In genomic region chr6:136912751-136913265, GRCm38 (mm10) we compare ENCODE assay signal across 21 mouse cellular contexts. TPM values are rescaled to one million over a fixed set of nuclear protein-coding genes. Genes with fewer than 3 reads are reported as not detected.
A peak's percentile ranks its signal among the peaks of the same experiment; 100 is the strongest.
DNase-seq lines count a peak whose midpoint lies in the region; ATAC-seq and TF ChIP-seq lines count a peak whose summit lies in the region.
"Had no signal": no experiment of that assay in that cellular context is flagged by ENCODE, and none has a peak within 500 bp of the region (broad histone marks: within the 10 kb centered on the region; RNA-seq: fewer than 3 reads in every experiment).

No protein-coding gene starts in this region.

- H3K9me3 ChIP-seq in lung, embryonic 15.5 days, result no peaks in the 10 kb centered on the region
- no peaks in the 10 kb centered on the region for H3K9me3 ChIP-seq in embryonic facial prominence, embryonic 13.5 days
- H3K9me3 ChIP-seq in limb, embryonic 13.5 days, result no peaks in the 10 kb centered on the region

- H3K4me2 ChIP-seq in lung, embryonic 15.5 days, result no peak overlapping the region
- 0 out of 2 replicates have a peak overlapping the region, but pooled peaks have one; percentile 56 for H3K4me2 ChIP-seq in embryonic facial prominence, embryonic 13.5 days
- H3K4me2 ChIP-seq in limb, embryonic 13.5 days (replicated peaks), result no peak overlapping the region

- peaks cover 41% of the 10 kb centered on the region for H3K4me1 ChIP-seq in lung, embryonic 15.5 days
- peaks cover 31% of the 10 kb centered on the region for H3K4me1 ChIP-seq in embryonic facial prominence, embryonic 13.5 days
- peaks cover 32% of the 10 kb centered on the region for H3K4me1 ChIP-seq in limb, embryonic 13.5 days
- no peaks in the 10 kb centered on the region; the same call in 1 of the 2 replicates for H3K4me1 ChIP-seq in thymus, adult 2 months (replicated peaks; ENCODE audit: control insufficient read depth, insufficient read depth, low read length)

- TF ChIP-seq CTCF in thymus, adult 2 months (IDR thresholded peaks at IDR 0.05; ENCODE audit: borderline replicate concordance, control insufficient read depth, extremely low read depth, insufficient read depth, low read length, poor library complexity), result no peak

- intact Hi-C loops in heart, postnatal 14 days (cut with DNase I), result no loop called here

- WGBS in lung, embryonic 15.5 days, result 81% methylated on average over 1 of the region's 2 CpGs
- 78% methylated on average over 1 of the region's 2 CpGs for WGBS in embryonic facial prominence, embryonic 13.5 days
- 63% methylated on average over 1 of the region's 2 CpGs for WGBS in limb, embryonic 13.5 days
- 100% methylated on average over 1 of the region's 2 CpGs for WGBS in thymus, adult 2 months

- no peak overlapping the region for H3K9ac ChIP-seq in lung, embryonic 15.5 days
- no peak overlapping the region for H3K9ac ChIP-seq in embryonic facial prominence, embryonic 13.5 days
- no peak overlapping the region for H3K9ac ChIP-seq in limb, embryonic 13.5 days

- DNase-seq in heart, adult 11 months, result peak; percentile 91
- DNase-seq in heart, postnatal 14 days, result no peak
- DNase-seq in lung, postnatal 36 days, result no peak
- DNase-seq in thymus, adult 2 months, result no peak
- DNase-seq: cerebellum, adult 18-20 months; cerebellum, postnatal 36 days; thymus, postnatal 36 days had no signal

- H3K27ac ChIP-seq in lung, embryonic 15.5 days, result peak overlapping the region; percentile 37; the same call in 1 of the 2 replicates
- H3K27ac ChIP-seq in embryonic facial prominence, embryonic 13.5 days, result no peak overlapping the region
- peak overlapping the region; percentile 85 for H3K27ac ChIP-seq in limb, embryonic 13.5 days
- no peak overlapping the region for H3K27ac ChIP-seq in thymus, adult 2 months (ENCODE audit: control insufficient read depth, insufficient read depth, low read length)
- H3K27ac ChIP-seq: hindbrain, postnatal 0 days had no signal

- ATAC-seq in lung, embryonic 15.5 days (ENCODE audit: borderline replicate concordance, extremely low read depth, low FRiP score, low TSS enrichment), result no peak
- no peak for ATAC-seq in embryonic facial prominence, embryonic 13.5 days (ENCODE audit: insufficient number of reproducible peaks, insufficient read depth, low FRiP score, low TSS enrichment, low read depth)
- ATAC-seq in limb, embryonic 13.5 days (ENCODE audit: low FRiP score, low read depth), result no peak
- no peak for ATAC-seq in megakaryocyte-erythroid progenitor cell, adult 5-6 weeks (replicated peaks; ENCODE audit: low FRiP score, low TSS enrichment, poor library complexity, severe bottlenecking)
- ATAC-seq: activated CD4-positive, CD25-positive, alpha-beta regulatory T cell, adult 4 months; Patski had no signal

- H3K36me3 ChIP-seq in lung, embryonic 15.5 days, result no peaks in the 10 kb centered on the region
- H3K36me3 ChIP-seq in embryonic facial prominence, embryonic 13.5 days, result no peaks in the 10 kb centered on the region
- no peaks in the 10 kb centered on the region for H3K36me3 ChIP-seq in limb, embryonic 13.5 days
- H3K36me3 ChIP-seq in thymus, adult 2 months (ENCODE audit: control insufficient read depth, insufficient read depth, low read length), result peaks cover 8% of the 10 kb centered on the region; the same call in 1 of the 2 replicates

- TF ChIP-seq POLR2A in thymus, adult 2 months (IDR thresholded peaks at IDR 0.05; ENCODE audit: control insufficient read depth, extremely low read depth, insufficient read depth, low read length, poor library complexity), result no peak

- no peaks in the 10 kb centered on the region for H3K27me3 ChIP-seq in lung, embryonic 15.5 days
- no peaks in the 10 kb centered on the region for H3K27me3 ChIP-seq in embryonic facial prominence, embryonic 13.5 days
- no peaks in the 10 kb centered on the region for H3K27me3 ChIP-seq in limb, embryonic 13.5 days
- no peaks in the 10 kb centered on the region for H3K27me3 ChIP-seq in thymus, adult 2 months (ENCODE audit: control insufficient read depth, insufficient read depth, low read length)
- H3K27me3 ChIP-seq: Patski had no signal

- H3K4me3 ChIP-seq in lung, embryonic 15.5 days, result no peak overlapping the region
- no peak overlapping the region for H3K4me3 ChIP-seq in embryonic facial prominence, embryonic 13.5 days
- no peak overlapping the region for H3K4me3 ChIP-seq in limb, embryonic 13.5 days
- no peak overlapping the region for H3K4me3 ChIP-seq in thymus, adult 2 months (ENCODE audit: control insufficient read depth, insufficient read depth, low read length)

RNA-seq across cellular contexts. Expression of gene Erp27, which starts 9.2 kb away (rescaled TPM):
- total RNA-seq in heart, postnatal 14 days (2021), result under 1 TPM in 1 of 2 experiments, not detected in 1; 0.17 TPM
- polyA plus RNA-seq in lung, embryonic 15.5 days (2015; fragmentation: Nextera tagmentation; extraction: Ambion mirVana), result 0.40 and 0.62 TPM in 2 replicates
- polyA plus RNA-seq in embryonic facial prominence, embryonic 13.5 days (2015; fragmentation: Nextera tagmentation; extraction: Ambion mirVana), result 0.30 TPM in 1 of 2 replicates, not detected in the other
- 0.28 and 0.46 TPM in 2 replicates for polyA plus RNA-seq in limb, embryonic 13.5 days (2015; fragmentation: Nextera tagmentation; extraction: Ambion mirVana)
- 1.6 and 2.3 TPM in 2 replicates for total RNA-seq in megakaryocyte-erythroid progenitor cell, adult 5-6 weeks (2014; fragmentation: Nextera tagmentation)
- total RNA-seq in megakaryocyte-erythroid progenitor cell, adult 5-6 weeks (2017), result not detected in 2 replicates
- polyA plus RNA-seq in thymus, adult 2 months (2012; rRNA removed), result 1.8 and 2.4 TPM in 2 replicates
- total RNA-seq: adrenal gland, postnatal 25 days; gastrocnemius, adult 18-20 months; heart, adult 18-20 months; heart, postnatal 10 days; hindbrain, postnatal 0 days had no signal
- polyA plus RNA-seq: hindbrain, postnatal 0 days; midbrain, embryonic 14.5 days had no signal

RNA-seq across cellular contexts. Expression of gene Pde6h, which starts 10.8 kb away (rescaled TPM):
- total RNA-seq in heart, postnatal 14 days (2021), result under 1 TPM in 1 of 2 experiments, not detected in 1; 0.46 TPM
- 0.47 TPM in 1 of 2 replicates, not detected in the other for polyA plus RNA-seq in lung, embryonic 15.5 days (2015; fragmentation: Nextera tagmentation; extraction: Ambion mirVana)
- polyA plus RNA-seq in embryonic facial prominence, embryonic 13.5 days (2015; fragmentation: Nextera tagmentation; extraction: Ambion mirVana), result 0.30 TPM in 1 of 2 replicates, not detected in the other
- 0.18 and 0.63 TPM in 2 replicates for polyA plus RNA-seq in limb, embryonic 13.5 days (2015; fragmentation: Nextera tagmentation; extraction: Ambion mirVana)
- 3.1 TPM in 1 of 2 replicates, not detected in the other for total RNA-seq in megakaryocyte-erythroid progenitor cell, adult 5-6 weeks (2014; fragmentation: Nextera tagmentation)
- not detected in 2 replicates for total RNA-seq in megakaryocyte-erythroid progenitor cell, adult 5-6 weeks (2017)
- polyA plus RNA-seq in thymus, adult 2 months (2012; rRNA removed), result 0.01 TPM in 1 of 2 replicates, not detected in the other
- total RNA-seq: gastrocnemius, adult 18-20 months; heart, adult 18-20 months; heart, postnatal 10 days; hindbrain, postnatal 0 days had no signal
- polyA plus RNA-seq: liver, embryonic 11.5 days; midbrain, embryonic 14.5 days had no signal

RNA-seq across cellular contexts. Expression of gene Arhgdib, which starts 28.9 kb away (rescaled TPM):
- 10 to 100 TPM; 36.9 to 45.4 TPM for total RNA-seq in heart, postnatal 14 days (2021)
- 69.8 and 82.9 TPM in 2 replicates for polyA plus RNA-seq in lung, embryonic 15.5 days (2015; fragmentation: Nextera tagmentation; extraction: Ambion mirVana)
- polyA plus RNA-seq in embryonic facial prominence, embryonic 13.5 days (2015; fragmentation: Nextera tagmentation; extraction: Ambion mirVana), result 85.4 and 93.8 TPM in 2 replicates
- polyA plus RNA-seq in limb, embryonic 13.5 days (2015; fragmentation: Nextera tagmentation; extraction: Ambion mirVana), result 75.3 and 78.3 TPM in 2 replicates
- 207 and 252 TPM in 2 replicates for total RNA-seq in megakaryocyte-erythroid progenitor cell, adult 5-6 weeks (2014; fragmentation: Nextera tagmentation)
- total RNA-seq in megakaryocyte-erythroid progenitor cell, adult 5-6 weeks (2017), result 203 and 254 TPM in 2 replicates
- 644 and 667 TPM in 2 replicates for polyA plus RNA-seq in thymus, adult 2 months (2012; rRNA removed)

RNA-seq across cellular contexts. Expression of gene Mgp, which starts 37.2 kb away (rescaled TPM):
- total RNA-seq in heart, postnatal 14 days (2021), result 100 to 1,000 TPM; 373 to 513 TPM
- polyA plus RNA-seq in lung, embryonic 15.5 days (2015; fragmentation: Nextera tagmentation; extraction: Ambion mirVana), result 918 and 931 TPM in 2 replicates
- 101 and 192 TPM in 2 replicates for polyA plus RNA-seq in embryonic facial prominence, embryonic 13.5 days (2015; fragmentation: Nextera tagmentation; extraction: Ambion mirVana)
- 180 and 183 TPM in 2 replicates for polyA plus RNA-seq in limb, embryonic 13.5 days (2015; fragmentation: Nextera tagmentation; extraction: Ambion mirVana)
- total RNA-seq in megakaryocyte-erythroid progenitor cell, adult 5-6 weeks (2014; fragmentation: Nextera tagmentation), result not detected in 2 replicates
- total RNA-seq in megakaryocyte-erythroid progenitor cell, adult 5-6 weeks (2017), result not detected in 2 replicates
- polyA plus RNA-seq in thymus, adult 2 months (2012; rRNA removed), result 173 and 274 TPM in 2 replicates
- polyA plus RNA-seq: activated CD4-positive, CD25-positive, alpha-beta regulatory T cell, adult 4 months had no signal

RNA-seq across cellular contexts. Expression of gene Art4, which starts 55.3 kb away (rescaled TPM):
- total RNA-seq in heart, postnatal 14 days (2021), result 10 to 100 TPM; 14.7 to 18.2 TPM
- polyA plus RNA-seq in lung, embryonic 15.5 days (2015; fragmentation: Nextera tagmentation; extraction: Ambion mirVana), result 6.6 and 7.1 TPM in 2 replicates
- 2.8 and 3.1 TPM in 2 replicates for polyA plus RNA-seq in embryonic facial prominence, embryonic 13.5 days (2015; fragmentation: Nextera tagmentation; extraction: Ambion mirVana)
- polyA plus RNA-seq in limb, embryonic 13.5 days (2015; fragmentation: Nextera tagmentation; extraction: Ambion mirVana), result 2.3 and 3.1 TPM in 2 replicates
- total RNA-seq in megakaryocyte-erythroid progenitor cell, adult 5-6 weeks (2014; fragmentation: Nextera tagmentation), result 9.9 and 10.7 TPM in 2 replicates
- 26.4 and 28.1 TPM in 2 replicates for total RNA-seq in megakaryocyte-erythroid progenitor cell, adult 5-6 weeks (2017)
- 12.8 and 13.3 TPM in 2 replicates for polyA plus RNA-seq in thymus, adult 2 months (2012; rRNA removed)
- total RNA-seq: gastrocnemius, adult 18-20 months had no signal
- polyA plus RNA-seq: C2C12; midbrain, embryonic 14.5 days; Patski had no signal

Comparison
In these comparisons a context has a peak if more than half of its experiments do, and no peak if none do; other contexts are left out.
1. H3K27ac ChIP-seq: peak in lung, embryonic 15.5 days (single experiment) and limb, embryonic 13.5 days (single experiment); none in embryonic facial prominence, embryonic 13.5 days (single experiment) and thymus, adult 2 months (single experiment).